Mouse (Mus musculus) heart, embryonic 15.5 days (tissue): Measurements from ENCODE around the gene Pipox. TPM values are rescaled to one million over a fixed set of nuclear protein-coding genes. Genes with fewer than 3 reads are reported as not detected.

Experiments
- ATAC-seq: fragments of 200-750 bp; cut with Nextera tagmentation; replicated peaks from 2 replicates; pipeline ENCODE4 v1.8.0; 2017; ENCODE audit warnings: low read depth, moderate TSS enrichment; ENCODE audit not compliant: insufficient number of reproducible peaks, insufficient read depth, low FRiP score
- H3K27ac ChIP-seq: fragments of 300-500 bp; sonication (generic); 2 replicates; pipeline ENCODE4 v1.5.1; 2015; ENCODE audit warnings: mild to moderate bottlenecking, inconsistent platforms
- H3K27me3 ChIP-seq: fragments of 300-500 bp; sonication (generic); 2 replicates; pipeline ENCODE4 v1.6.1; 2015; ENCODE audit warnings: inconsistent platforms
- H3K36me3 ChIP-seq: fragments of 300-500 bp; sonication (generic); 2 replicates; pipeline ENCODE4 v1.6.1; 2015; ENCODE audit warnings: mild to moderate bottlenecking, inconsistent platforms
- H3K4me1 ChIP-seq: fragments of 300-500 bp; sonication (generic); replicated peaks from 2 replicates; pipeline ENCODE4 v1.6.1; 2015; ENCODE audit warnings: inconsistent platforms
- H3K4me2 ChIP-seq: fragments of 300-500 bp; sonication (generic); 2 replicates; pipeline ENCODE4 v1.6.1; 2015; ENCODE audit warnings: inconsistent platforms, mild to moderate bottlenecking, moderate library complexity
- H3K4me3 ChIP-seq: fragments of 300-500 bp; sonication (generic); 2 replicates; pipeline ENCODE4 v1.5.1; 2015; ENCODE audit warnings: mild to moderate bottlenecking, inconsistent platforms
- H3K9ac ChIP-seq: fragments of 300-500 bp; sonication (generic); 2 replicates; pipeline ENCODE4 v1.6.1; 2015; ENCODE audit warnings: mild to moderate bottlenecking, inconsistent platforms
- H3K9me3 ChIP-seq: fragments of 300-500 bp; sonication (generic); replicated peaks from 2 replicates; pipeline ENCODE4 v1.6.1; 2016; ENCODE audit warnings: inconsistent platforms
- WGBS: fragments of 180-500 bp; shearing (Covaris S2); methylation state at CpG from one replicate; pipeline ENCODE4 v1.1.7; 2015; ENCODE audit warnings: mixed read lengths; 5-methylcytosine and 5-hydroxymethylcytosine counted together
- polyA plus RNA-seq: library from polyadenylated mRNA; unstranded; fragments of >200 nt; fragmentation: Nextera tagmentation; extraction: Ambion mirVana; gene quantifications from 2 replicates; pipeline ENCODE4 v1.2.1, GENCODE M21; 2015

Pipox gene
- polyA plus RNA-seq, 1 experiment from 2014 or later, result 3.3 TPM

DNA sequence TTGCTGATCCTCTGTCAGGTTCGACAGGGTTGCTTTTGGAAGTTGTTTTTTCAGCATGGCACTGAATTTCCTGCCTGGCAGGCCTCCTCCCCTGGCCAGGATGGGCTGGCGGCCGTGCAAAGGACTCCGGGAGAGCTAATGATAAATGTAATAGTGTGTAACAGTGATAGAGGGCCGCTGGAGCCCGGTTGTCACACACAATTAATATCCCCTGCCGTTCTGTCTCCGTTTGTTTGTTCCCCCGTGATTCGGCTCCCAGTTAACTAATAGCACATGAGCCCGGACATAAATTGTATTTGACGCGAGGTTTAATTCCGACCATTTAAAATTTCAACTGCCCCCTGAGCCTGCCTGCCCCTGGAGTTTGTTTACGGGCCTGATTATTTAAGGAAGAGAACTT, 38.5 kb downstream of the Pipox start:
- no peaks in the 10 kb centered on the region for H3K9me3 ChIP-seq
- 0 out of 2 replicates have a peak, but pooled peaks cover 8% of the 10 kb centered on the region for H3K4me1 ChIP-seq
- H3K36me3 ChIP-seq, result peaks cover 88% of the 10 kb centered on the region
- 0 out of 2 replicates have a peak overlapping the region, but pooled peaks have one; percentile 9 for H3K27ac ChIP-seq
- WGBS, result 59% methylated on average over 15 of the region's 15 CpGs
- H3K9ac ChIP-seq, result no peak overlapping the region
- H3K27me3 ChIP-seq, result no peaks in the 10 kb centered on the region
- no peak overlapping the region for H3K4me2 ChIP-seq
- no peak overlapping the region for H3K4me3 ChIP-seq
- no peak for ATAC-seq

DNA sequence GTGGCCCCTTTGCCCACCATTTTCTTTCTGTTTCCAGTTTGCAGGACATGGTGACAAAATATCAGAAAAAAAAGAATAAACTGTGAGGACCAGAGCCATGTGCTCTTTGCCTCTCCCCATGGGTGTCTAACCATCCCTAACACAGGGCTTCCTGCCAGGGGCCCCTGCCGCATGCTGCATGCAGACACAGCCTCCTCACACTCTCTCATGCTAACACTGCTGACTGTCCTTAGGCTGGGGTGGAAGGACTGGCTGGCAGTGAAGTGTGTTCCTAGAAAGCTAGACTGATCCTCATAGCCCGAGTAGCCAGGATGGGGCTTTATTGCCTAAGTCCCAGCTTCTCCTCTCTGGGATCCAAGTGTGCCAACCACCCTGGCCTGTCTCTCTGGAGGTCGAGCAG, 39.3 kb downstream of the Pipox start:
- 51% methylated on average over 3 of the region's 3 CpGs for WGBS
- 0 out of 2 replicates have a peak, but pooled peaks cover 8% of the 10 kb centered on the region for H3K4me1 ChIP-seq
- no peaks in the 10 kb centered on the region for H3K27me3 ChIP-seq
- no peak for ATAC-seq
- H3K9me3 ChIP-seq, result no peaks in the 10 kb centered on the region
- H3K9ac ChIP-seq, result no peak overlapping the region
- no peak overlapping the region for H3K4me3 ChIP-seq
- peaks cover 88% of the 10 kb centered on the region for H3K36me3 ChIP-seq
- peak overlapping the region; percentile 9; the same call in 1 of the 2 replicates for H3K27ac ChIP-seq
- no peak overlapping the region for H3K4me2 ChIP-seq

DNA sequence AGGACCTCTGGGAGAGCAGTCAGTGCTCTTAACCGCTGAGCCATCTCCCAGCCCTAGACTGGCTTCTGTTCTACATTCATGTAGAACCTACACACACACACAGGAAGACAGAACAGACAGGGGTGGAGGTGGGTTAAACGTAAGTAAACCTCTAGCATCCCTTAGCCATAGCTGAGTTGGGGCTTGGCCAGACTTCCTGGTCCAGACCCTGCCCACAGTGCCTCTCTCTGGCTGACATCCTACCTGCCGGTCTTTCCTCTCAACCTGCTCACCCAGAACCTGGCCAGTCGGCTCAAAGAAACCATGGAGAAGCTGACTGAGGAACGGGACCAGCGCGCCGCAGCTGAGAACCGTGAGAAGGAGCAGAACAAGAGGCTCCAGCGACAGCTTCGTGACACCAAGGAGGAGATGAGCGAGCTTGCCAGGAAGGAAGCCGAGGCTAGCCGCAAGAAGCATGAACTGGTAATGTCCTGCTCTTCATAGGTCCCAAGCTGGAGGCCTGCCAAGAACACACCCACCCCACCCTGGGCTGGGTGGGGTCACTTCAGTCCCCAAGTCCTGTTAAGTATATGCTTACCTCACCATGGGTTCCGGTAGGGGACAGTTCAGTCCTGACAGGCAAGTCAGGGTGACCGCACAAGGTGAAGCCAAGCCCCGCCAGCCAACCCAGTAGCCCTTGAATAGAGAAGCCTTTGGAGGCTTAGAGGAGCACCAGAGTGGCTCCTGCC, 40.8 kb downstream of the Pipox start:
- Histone ChIP-seq H3K9me3 (no peaks in the 10 kb centered on the region), H3K4me2 (no peak overlapping the region), H3K9ac (no peak overlapping the region), H3K36me3 (peaks cover 88% of the 10 kb centered on the region), H3K4me3 (no peak overlapping the region), H3K27ac (no peak overlapping the region), H3K27me3 (no peaks in the 10 kb centered on the region), H3K4me1 (0 out of 2 replicates have a peak, but pooled peaks cover 8% of the 10 kb centered on the region)
- WGBS, result 88% methylated on average over 17 of the region's 17 CpGs
- ATAC-seq, result no peak

DNA sequence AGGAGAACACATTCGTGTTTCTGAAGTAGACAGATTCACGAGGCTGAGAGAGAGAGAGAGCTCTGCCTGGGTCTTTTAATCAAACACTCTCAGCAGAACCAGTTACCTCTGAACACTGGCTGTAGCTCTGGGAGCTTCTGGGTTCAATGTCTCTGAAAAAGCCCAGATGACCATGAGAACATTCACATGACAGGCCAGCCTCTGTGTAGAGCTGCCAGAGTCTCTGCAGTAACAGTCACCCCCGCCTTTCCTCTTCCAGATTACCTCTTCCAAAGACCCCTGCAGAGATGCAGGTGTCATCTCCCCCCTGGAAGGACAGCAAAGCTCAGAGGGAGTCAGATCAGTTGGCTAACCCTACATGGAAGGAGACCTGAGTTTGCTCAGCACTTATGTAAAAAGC, 41.7 kb downstream of the Pipox start:
- no peaks in the 10 kb centered on the region for H3K9me3 ChIP-seq
- no peak for ATAC-seq
- WGBS, result 51% methylated on average over 3 of the region's 3 CpGs
- no peak overlapping the region for H3K9ac ChIP-seq
- H3K27me3 ChIP-seq, result no peaks in the 10 kb centered on the region
- H3K4me3 ChIP-seq, result no peak overlapping the region
- 0 out of 2 replicates have a peak, but pooled peaks cover 8% of the 10 kb centered on the region for H3K4me1 ChIP-seq
- H3K27ac ChIP-seq, result no peak overlapping the region
- H3K4me2 ChIP-seq, result no peak overlapping the region
- peaks cover 88% of the 10 kb centered on the region for H3K36me3 ChIP-seq

- Histone ChIP-seq H3K4me3 (no peak overlapping the region), H3K4me1 (0 out of 2 replicates have a peak, but pooled peaks cover 8% of the 10 kb centered on the region), H3K27me3 (no peaks in the 10 kb centered on the region), H3K4me2 (no peak overlapping the region), H3K9me3 (no peaks in the 10 kb centered on the region), H3K36me3 (peaks cover 93% of the 10 kb centered on the region), H3K9ac (no peak overlapping the region), H3K27ac (no peak overlapping the region)
- ATAC-seq, result no peak
- WGBS, result 66% methylated on average over 6 of the region's 6 CpGs
Measured at GRCm38 (mm10) chr11:77851483-77852010, 42.3 kb downstream of the Pipox start.

DNA sequence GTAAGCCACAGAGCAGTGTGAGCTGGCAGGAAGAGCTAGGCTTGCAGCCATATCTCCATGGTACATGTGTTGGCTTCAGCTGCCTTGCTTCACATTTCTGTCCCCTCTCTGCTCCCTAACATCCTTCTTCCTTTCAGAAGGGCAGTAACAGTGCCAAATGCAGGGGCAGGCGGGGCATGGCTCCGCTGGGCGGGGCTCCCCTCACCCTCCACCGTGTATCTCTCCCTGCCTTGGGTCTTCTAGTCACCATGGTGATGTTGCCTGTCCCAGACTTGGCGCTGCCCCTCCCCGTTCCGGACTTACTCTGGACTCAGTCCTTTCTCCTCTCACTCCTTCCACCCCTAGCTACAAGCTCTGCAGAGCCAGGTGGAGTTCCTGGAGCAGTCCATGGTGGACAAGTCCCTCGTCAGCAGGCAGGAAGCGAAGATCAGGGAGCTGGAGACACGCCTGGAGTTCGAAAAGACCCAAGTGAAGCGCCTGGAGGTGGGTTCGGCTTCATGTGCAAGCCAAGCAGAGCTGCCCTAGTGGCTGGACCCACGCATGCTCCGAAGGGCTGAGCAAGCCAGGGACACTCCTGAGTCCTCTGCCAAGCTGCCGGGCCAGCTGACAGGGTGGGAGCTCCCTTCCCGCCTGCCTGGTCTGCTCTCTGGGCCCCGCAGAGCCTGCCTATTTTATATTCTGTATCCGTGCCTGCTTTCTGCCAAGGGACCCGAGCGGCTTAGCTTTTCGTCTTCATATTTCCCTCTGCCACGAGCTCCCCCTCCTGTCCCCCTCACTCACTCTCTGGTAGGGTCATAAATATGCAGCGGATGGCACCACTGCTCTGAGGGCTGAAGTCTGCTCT, 43.3 kb downstream of the Pipox start:
- Histone ChIP-seq H3K36me3 (peaks cover 93% of the 10 kb centered on the region), H3K9ac (no peak overlapping the region), H3K9me3 (no peaks in the 10 kb centered on the region), H3K4me1 (0 out of 2 replicates have a peak, but pooled peaks cover 8% of the 10 kb centered on the region), H3K4me2 (no peak overlapping the region), H3K4me3 (no peak overlapping the region), H3K27ac (peak overlapping the region; percentile 21; the same call in 1 of the 2 replicates), H3K27me3 (no peaks in the 10 kb centered on the region)
- ATAC-seq, result 0 out of 2 replicates have a peak, but pooled peaks have one; percentile 28
- WGBS, result 58% methylated on average over 24 of the region's 24 CpGs

DNA sequence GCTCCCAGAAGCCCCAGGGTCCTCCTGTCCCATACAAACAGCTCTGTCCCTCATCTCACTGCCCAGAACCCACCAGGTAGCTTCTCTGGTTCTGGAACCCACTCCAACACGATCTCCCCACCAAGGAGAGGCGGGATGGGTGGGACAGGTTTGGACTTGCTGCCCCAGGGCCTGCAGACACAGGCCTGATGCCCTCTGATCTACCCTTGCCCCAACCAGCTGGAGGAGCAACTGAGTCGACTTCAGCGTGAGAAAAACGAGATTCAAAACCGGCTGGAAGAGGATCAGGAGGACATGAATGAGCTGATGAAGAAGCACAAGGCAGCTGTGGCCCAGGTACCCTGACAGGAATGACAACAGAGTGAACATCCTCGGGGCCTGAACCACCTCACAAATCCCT, 44.7 kb downstream of the Pipox start:
- no peak overlapping the region for H3K4me3 ChIP-seq
- no peak for ATAC-seq
- no peak overlapping the region for H3K4me2 ChIP-seq
- no peaks in the 10 kb centered on the region for H3K27me3 ChIP-seq
- 71% methylated on average over 7 of the region's 7 CpGs for WGBS
- 0 out of 2 replicates have a peak, but pooled peaks cover 8% of the 10 kb centered on the region for H3K4me1 ChIP-seq
- no peak overlapping the region for H3K9ac ChIP-seq
- H3K27ac ChIP-seq, result no peak overlapping the region
- H3K36me3 ChIP-seq, result peaks cover 93% of the 10 kb centered on the region
- H3K9me3 ChIP-seq, result no peaks in the 10 kb centered on the region

DNA sequence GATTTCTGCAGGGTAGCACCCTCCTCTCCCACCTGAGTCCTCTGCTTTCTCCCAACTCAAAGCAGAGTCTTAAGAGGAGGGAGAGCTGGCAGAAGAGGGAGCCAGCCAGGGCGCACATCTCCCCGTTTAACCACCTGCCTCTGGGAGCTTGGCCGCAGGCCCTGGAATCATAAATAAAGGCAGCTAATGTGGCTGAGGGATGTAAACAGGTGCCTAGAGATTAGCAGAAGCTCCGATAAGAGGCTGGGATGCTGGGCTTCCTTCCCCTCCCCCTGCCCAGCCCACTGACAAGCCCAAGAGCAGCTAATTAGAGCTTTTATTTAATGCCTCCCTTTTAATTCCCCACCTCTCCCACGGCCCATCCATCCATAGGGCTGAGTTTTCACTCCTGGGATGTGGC, 45.8 kb downstream of the Pipox start:
- Histone ChIP-seq H3K4me1 (0 out of 2 replicates have a peak, but pooled peaks cover 8% of the 10 kb centered on the region), H3K27ac (no peak overlapping the region), H3K4me3 (no peak overlapping the region), H3K4me2 (no peak overlapping the region), H3K9me3 (no peaks in the 10 kb centered on the region), H3K9ac (no peak overlapping the region), H3K36me3 (peaks cover 93% of the 10 kb centered on the region), H3K27me3 (no peaks in the 10 kb centered on the region)
- no peak for ATAC-seq
- 43% methylated on average over 5 of the region's 5 CpGs for WGBS

DNA sequence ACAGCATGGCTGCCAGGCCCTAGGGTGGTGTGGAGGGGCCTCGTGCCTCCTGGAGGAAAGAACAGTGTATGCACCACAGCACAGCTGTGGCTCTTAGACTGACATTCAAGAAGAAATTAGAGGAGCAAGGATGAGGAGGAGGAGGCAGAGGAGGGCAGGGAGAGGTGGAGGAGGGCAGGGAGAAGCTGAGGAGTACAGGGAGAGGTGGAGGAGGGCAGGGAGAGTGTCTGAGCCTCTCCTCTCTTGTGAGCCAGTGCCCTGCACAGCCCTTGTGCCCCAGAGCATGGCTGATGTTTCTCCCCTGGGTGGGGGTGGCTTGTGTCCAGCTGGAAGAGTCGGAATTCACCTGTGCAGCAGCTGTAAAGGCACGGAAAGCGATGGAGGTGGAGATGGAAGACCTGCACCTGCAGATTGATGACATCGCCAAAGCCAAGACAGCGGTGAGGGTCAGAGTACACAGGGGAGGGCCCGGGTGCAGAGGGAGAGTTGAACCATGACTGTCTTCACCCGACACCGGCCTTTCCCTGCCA, 46.2 kb downstream of the Pipox start:
- Histone ChIP-seq H3K4me2 (no peak overlapping the region), H3K4me1 (0 out of 2 replicates have a peak, but pooled peaks cover 8% of the 10 kb centered on the region), H3K36me3 (peaks cover 94% of the 10 kb centered on the region), H3K9me3 (no peaks in the 10 kb centered on the region), H3K9ac (no peak overlapping the region), H3K4me3 (no peak overlapping the region), H3K27me3 (no peaks in the 10 kb centered on the region), H3K27ac (no peak overlapping the region)
- WGBS, result 62% methylated on average over 9 of the region's 9 CpGs
- ATAC-seq, result no peak

GRCm38 (mm10) chr11:77843906-77844200, 50.0 kb downstream of the Pipox start:
- Histone ChIP-seq H3K9ac (no peak overlapping the region), H3K27ac (no peak overlapping the region), H3K4me2 (no peak overlapping the region), H3K4me1 (no peaks in the 10 kb centered on the region), H3K27me3 (no peaks in the 10 kb centered on the region), H3K4me3 (no peak overlapping the region), H3K9me3 (no peaks in the 10 kb centered on the region), H3K36me3 (peaks cover 95% of the 10 kb centered on the region)
- WGBS, result 76% methylated on average over 4 of the region's 4 CpGs
- no peak for ATAC-seq
